Mouse (Mus musculus): ENCODE data around the gene Kif16b. TPM values are rescaled to one million over a fixed set of nuclear protein-coding genes. Genes with fewer than 3 reads are reported as not detected.

Kif16b gene
- total RNA-seq, 1 experiment, result 10.5 TPM

DNA sequence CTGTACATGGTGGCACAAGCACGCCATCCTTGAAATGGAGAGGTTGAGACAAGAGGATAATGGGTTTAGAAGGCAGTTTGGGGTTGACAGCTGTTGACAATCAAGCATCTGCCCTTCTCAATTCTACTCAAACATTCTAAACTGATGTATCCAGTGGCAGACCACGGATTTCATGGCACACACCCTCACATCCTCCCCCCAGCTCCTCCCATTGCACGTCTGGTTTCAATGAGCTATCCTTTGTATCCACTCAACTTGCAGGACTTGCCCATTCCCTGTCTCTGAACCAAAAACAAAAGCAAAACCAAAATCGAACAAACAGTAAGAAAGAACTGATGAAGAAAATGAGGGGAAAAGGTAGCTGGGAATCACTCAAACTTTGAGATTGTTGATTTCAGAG, 183.7 kb downstream of the Kif16b start:
- no peaks in the 10 kb centered on the region for H3K9me3 ChIP-seq (ENCODE audit: control insufficient read depth, insufficient read depth, low read depth, low read length)
- in situ Hi-C loops (cut with MboI; ENCODE audit: low sequenced_read_pairs in 2 of 2, unreplicated experiment in 2 of 2), result no loop called here
- no peaks in the 10 kb centered on the region for H3K36me3 ChIP-seq (ENCODE audit: control insufficient read depth, insufficient read depth, low read length, poor library complexity, severe bottlenecking)
- TF ChIP-seq MAFK (IDR thresholded peaks at IDR 0.05; ENCODE audit: insufficient read depth, low read depth, low read length) (no peak), HCFC1 (IDR thresholded peaks at IDR 0.05; ENCODE audit: borderline replicate concordance, insufficient read depth, low read length) (no peak), ZC3H11A (IDR thresholded peaks at IDR 0.05; ENCODE audit: borderline replicate concordance, low read depth, low read length) (no peak), ZNF384 (IDR thresholded peaks at IDR 0.05; ENCODE audit: low read depth, low read length) (no peak), CHD2 (IDR thresholded peaks at IDR 0.05; ENCODE audit: low read depth, low read length) (no peak)
- H3K4me3 ChIP-seq (ENCODE audit: insufficient read depth in 1 of 2, low read depth in 1 of 2, low read length in 2 of 2, poor library complexity in 1 of 2, severe bottlenecking in 1 of 2), result no peak overlapping the region
- no peak for DNase-seq (ENCODE audit: low read depth, low spot score)
- no peaks in the 10 kb centered on the region for H3K4me1 ChIP-seq (ENCODE audit: control insufficient read depth in 2 of 2, insufficient read depth in 2 of 2, low read length in 2 of 2, poor library complexity in 1 of 2)
- H3K27ac ChIP-seq (ENCODE audit: insufficient read depth, low read depth, low read length, poor library complexity, severe bottlenecking), result no peak overlapping the region
- no peak overlapping the region for H3K9ac ChIP-seq (ENCODE audit: insufficient read depth, low read depth, low read length, poor library complexity, severe bottlenecking)

DNA sequence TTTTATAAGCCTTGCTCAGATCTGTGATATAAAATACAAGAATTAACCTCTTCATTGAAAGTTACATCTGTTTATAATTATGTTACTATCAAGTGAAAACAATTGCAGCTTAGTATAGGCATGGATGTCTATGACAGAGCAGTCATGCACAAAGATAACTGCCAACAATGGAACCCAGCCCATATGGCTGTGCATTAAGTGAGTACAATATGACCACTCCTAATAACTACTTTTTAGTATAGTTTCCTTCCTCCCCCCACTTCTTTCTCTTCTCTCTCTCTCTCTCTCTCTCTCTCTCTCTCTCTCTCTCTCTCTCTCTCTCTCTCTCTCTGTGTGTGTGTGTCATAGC, 185.4 kb downstream of the Kif16b start:
- H3K27ac ChIP-seq (ENCODE audit: insufficient read depth, low read depth, low read length, poor library complexity, severe bottlenecking), result no peak overlapping the region
- no peak overlapping the region for H3K9ac ChIP-seq (ENCODE audit: insufficient read depth, low read depth, low read length, poor library complexity, severe bottlenecking)
- in situ Hi-C loops (cut with MboI; ENCODE audit: low sequenced_read_pairs in 2 of 2, unreplicated experiment in 2 of 2), result no loop called here
- TF ChIP-seq ZNF384 (IDR thresholded peaks at IDR 0.05; ENCODE audit: low read depth, low read length), result no peak
- TF ChIP-seq ZC3H11A (IDR thresholded peaks at IDR 0.05; ENCODE audit: borderline replicate concordance, low read depth, low read length), result no peak
- no peak for TF ChIP-seq HCFC1 (IDR thresholded peaks at IDR 0.05; ENCODE audit: borderline replicate concordance, insufficient read depth, low read length)
- TF ChIP-seq MAFK (IDR thresholded peaks at IDR 0.05; ENCODE audit: insufficient read depth, low read depth, low read length), result no peak
- no peaks in the 10 kb centered on the region for H3K9me3 ChIP-seq (ENCODE audit: control insufficient read depth, insufficient read depth, low read depth, low read length)
- H3K4me1 ChIP-seq (ENCODE audit: control insufficient read depth in 2 of 2, insufficient read depth in 2 of 2, low read length in 2 of 2, poor library complexity in 1 of 2), result no peaks in the 10 kb centered on the region
- H3K4me3 ChIP-seq (ENCODE audit: insufficient read depth in 1 of 2, low read depth in 1 of 2, low read length in 2 of 2, poor library complexity in 1 of 2, severe bottlenecking in 1 of 2), result no peak overlapping the region
- DNase-seq (ENCODE audit: low read depth, low spot score), result no peak
- no peaks in the 10 kb centered on the region; the same call in 1 of the 2 replicates for H3K36me3 ChIP-seq (ENCODE audit: control insufficient read depth, insufficient read depth, low read length, poor library complexity, severe bottlenecking)

DNA sequence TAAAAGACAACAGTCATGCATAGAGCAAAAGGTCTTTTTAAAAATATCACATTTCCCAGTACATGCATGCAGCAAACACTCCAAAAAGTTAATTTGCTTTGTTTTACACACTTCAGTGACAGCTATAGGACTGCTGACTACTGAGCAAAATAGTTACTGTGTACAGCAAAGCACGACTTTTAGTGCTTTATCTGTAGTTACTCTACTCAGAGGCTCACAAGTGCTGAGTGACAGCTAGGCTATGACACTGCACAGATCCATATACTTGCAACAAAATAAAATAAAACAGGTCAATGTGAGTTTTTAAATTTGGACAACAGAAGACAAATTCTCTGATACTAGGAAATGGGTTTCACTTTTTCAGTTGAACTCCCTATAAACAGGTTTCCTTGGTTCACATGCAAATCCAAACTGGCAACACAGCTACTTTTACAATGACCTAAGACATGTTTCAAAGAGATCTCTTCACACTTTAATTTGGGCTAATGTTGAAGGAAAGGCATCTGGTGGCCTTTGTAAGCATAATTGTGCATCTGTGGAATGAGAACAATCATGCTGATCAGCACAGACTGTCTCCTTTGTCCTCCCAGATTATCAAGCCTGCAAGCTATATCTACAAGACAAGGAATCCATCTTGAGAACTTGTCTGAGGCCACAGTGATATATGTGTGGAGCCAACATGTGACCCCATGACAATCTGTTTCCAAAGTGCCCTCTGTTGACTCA, 186.0 kb downstream of the Kif16b start:
- TF ChIP-seq ZNF384 (IDR thresholded peaks at IDR 0.05; ENCODE audit: low read depth, low read length), result no peak
- no peak for TF ChIP-seq HCFC1 (IDR thresholded peaks at IDR 0.05; ENCODE audit: borderline replicate concordance, insufficient read depth, low read length)
- TF ChIP-seq MAFK (IDR thresholded peaks at IDR 0.05; ENCODE audit: insufficient read depth, low read depth, low read length), result no peak
- TF ChIP-seq ZC3H11A (IDR thresholded peaks at IDR 0.05; ENCODE audit: borderline replicate concordance, low read depth, low read length), result no peak
- no peak for TF ChIP-seq CHD2 (IDR thresholded peaks at IDR 0.05; ENCODE audit: low read depth, low read length)
- no peaks in the 10 kb centered on the region for H3K4me1 ChIP-seq (ENCODE audit: control insufficient read depth in 2 of 2, insufficient read depth in 2 of 2, low read length in 2 of 2, poor library complexity in 1 of 2)
- no peak for DNase-seq (ENCODE audit: low read depth, low spot score)
- H3K36me3 ChIP-seq (ENCODE audit: control insufficient read depth, insufficient read depth, low read length, poor library complexity, severe bottlenecking), result no peaks in the 10 kb centered on the region; the same call in 1 of the 2 replicates
- H3K9me3 ChIP-seq (ENCODE audit: control insufficient read depth, insufficient read depth, low read depth, low read length), result no peaks in the 10 kb centered on the region
- H3K27ac ChIP-seq (ENCODE audit: insufficient read depth, low read depth, low read length, poor library complexity, severe bottlenecking), result no peak overlapping the region
- in situ Hi-C loops (cut with MboI; ENCODE audit: low sequenced_read_pairs in 2 of 2, unreplicated experiment in 2 of 2), result no loop called here
- H3K9ac ChIP-seq (ENCODE audit: insufficient read depth, low read depth, low read length, poor library complexity, severe bottlenecking), result no peak overlapping the region
- H3K4me3 ChIP-seq (ENCODE audit: insufficient read depth in 1 of 2, low read depth in 1 of 2, low read length in 2 of 2, poor library complexity in 1 of 2, severe bottlenecking in 1 of 2), result no peak overlapping the region

DNA sequence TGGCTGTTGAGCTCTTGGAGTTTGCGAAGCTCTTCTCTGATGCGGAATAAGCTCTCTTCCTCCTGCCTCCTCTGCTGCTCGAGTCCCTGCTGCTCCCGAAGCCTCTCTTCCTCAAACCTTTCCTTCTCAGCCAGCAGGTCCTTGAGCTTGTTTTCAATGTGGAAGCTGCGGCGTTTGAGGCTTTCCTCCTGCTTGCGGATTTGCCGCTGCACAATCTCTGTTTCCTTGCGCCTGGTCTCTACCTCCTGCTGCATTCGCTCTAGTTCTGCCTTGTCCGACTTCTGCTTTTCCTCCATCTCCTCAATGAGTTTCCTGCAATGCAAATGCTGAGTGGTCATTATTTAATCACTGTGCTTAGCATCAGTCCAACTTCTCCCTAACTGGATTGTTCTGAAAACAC, 188.6 kb downstream of the Kif16b start:
- TF ChIP-seq ZC3H11A (IDR thresholded peaks at IDR 0.05; ENCODE audit: borderline replicate concordance, low read depth, low read length) (no peak), ZNF384 (IDR thresholded peaks at IDR 0.05; ENCODE audit: low read depth, low read length) (no peak), HCFC1 (IDR thresholded peaks at IDR 0.05; ENCODE audit: borderline replicate concordance, insufficient read depth, low read length) (no peak), CHD2 (IDR thresholded peaks at IDR 0.05; ENCODE audit: low read depth, low read length) (no peak), MAFK (IDR thresholded peaks at IDR 0.05; ENCODE audit: insufficient read depth, low read depth, low read length) (no peak)
- H3K27ac ChIP-seq (ENCODE audit: insufficient read depth, low read depth, low read length, poor library complexity, severe bottlenecking), result no peak overlapping the region
- H3K36me3 ChIP-seq (ENCODE audit: control insufficient read depth, insufficient read depth, low read length, poor library complexity, severe bottlenecking), result no peaks in the 10 kb centered on the region; the same call in 1 of the 2 replicates
- H3K4me3 ChIP-seq (ENCODE audit: insufficient read depth in 1 of 2, low read depth in 1 of 2, low read length in 2 of 2, poor library complexity in 1 of 2, severe bottlenecking in 1 of 2), result no peak overlapping the region
- in situ Hi-C loops (cut with MboI; ENCODE audit: low sequenced_read_pairs in 2 of 2, unreplicated experiment in 2 of 2), result no loop called here
- H3K9ac ChIP-seq (ENCODE audit: insufficient read depth, low read depth, low read length, poor library complexity, severe bottlenecking), result no peak overlapping the region
- no peak for DNase-seq (ENCODE audit: low read depth, low spot score)
- H3K4me1 ChIP-seq (ENCODE audit: control insufficient read depth in 2 of 2, insufficient read depth in 2 of 2, low read length in 2 of 2, poor library complexity in 1 of 2), result no peaks in the 10 kb centered on the region
- H3K9me3 ChIP-seq (ENCODE audit: control insufficient read depth, insufficient read depth, low read depth, low read length), result no peaks in the 10 kb centered on the region
